Mouse (Mus musculus): Measurements from ENCODE around the gene Tmem158.
A peak's percentile ranks its signal among the peaks of the same experiment; 100 is the strongest.

Tmem158 gene

GRCm38 (mm10) chr9:123260611-123261021 is at the start of gene Tmem158:
Gene Tmem158, minus strand, starts transcription at chr9:123260764.
- DNase-seq (ENCODE audit: low spot score in 2 of 2), result peak; percentile 56 to 58

GRCm38 (mm10) chr9:123309685-123310365 is 49.3 kb upstream of the Tmem158 start:
- DNase-seq (ENCODE audit: low spot score in 2 of 2), result no peak

GRCm38 (mm10) chr9:123309073-123309472 is 48.5 kb upstream of the Tmem158 start:
- DNase-seq (ENCODE audit: low spot score in 2 of 2), result no peak

- no peak for DNase-seq (ENCODE audit: low spot score in 2 of 2)
These were observed 44.4 kb upstream of the Tmem158 start for GRCm38 (mm10) chr9:123304917-123305316.

- no peak for DNase-seq (ENCODE audit: low spot score in 2 of 2)
These were observed 43.4 kb upstream of the Tmem158 start for GRCm38 (mm10) chr9:123303952-123304351.

- DNase-seq (ENCODE audit: low spot score in 2 of 2), result no peak
These were observed 42.3 kb upstream of the Tmem158 start for GRCm38 (mm10) chr9:123302759-123303313.

GRCm38 (mm10) chr9:123297862-123298261 is 37.3 kb upstream of the Tmem158 start:
- no peak for DNase-seq (ENCODE audit: low spot score in 2 of 2)

- no peak for DNase-seq (ENCODE audit: low spot score in 2 of 2)
These were observed 35.7 kb upstream of the Tmem158 start for GRCm38 (mm10) chr9:123296229-123296628.

GRCm38 (mm10) chr9:123294581-123294980 is 34.0 kb upstream of the Tmem158 start:
- DNase-seq (ENCODE audit: low spot score in 2 of 2), result no peak

- no peak for DNase-seq (ENCODE audit: low spot score in 2 of 2)
These were observed 27.8 kb upstream of the Tmem158 start for GRCm38 (mm10) chr9:123288378-123288777.

- peak in 1 of 2 experiments; percentile 12 for DNase-seq (ENCODE audit: low spot score in 2 of 2)
These were observed 25.1 kb upstream of the Tmem158 start for GRCm38 (mm10) chr9:123285623-123286022.

- no peak for DNase-seq (ENCODE audit: low spot score in 2 of 2)
These were observed 20.2 kb upstream of the Tmem158 start for GRCm38 (mm10) chr9:123280775-123281174.

- DNase-seq (ENCODE audit: low spot score in 2 of 2), result no peak
These were observed 17.4 kb upstream of the Tmem158 start for GRCm38 (mm10) chr9:123278003-123278402.

GRCm38 (mm10) chr9:123275373-123275772 is 14.8 kb upstream of the Tmem158 start:
- DNase-seq (ENCODE audit: low spot score in 2 of 2), result no peak

- DNase-seq (ENCODE audit: low spot score in 2 of 2), result no peak
These were observed 14.1 kb upstream of the Tmem158 start for GRCm38 (mm10) chr9:123274674-123275073.

GRCm38 (mm10) chr9:123273876-123274275 is 13.3 kb upstream of the Tmem158 start:
- no peak for DNase-seq (ENCODE audit: low spot score in 2 of 2)

GRCm38 (mm10) chr9:123271552-123271951 is 11.0 kb upstream of the Tmem158 start:
- no peak for DNase-seq (ENCODE audit: low spot score in 2 of 2)

- DNase-seq (ENCODE audit: low spot score in 2 of 2), result no peak
These were observed 9.5 kb upstream of the Tmem158 start for GRCm38 (mm10) chr9:123269906-123270558.

GRCm38 (mm10) chr9:123259896-123260610 is 511 bp downstream of the Tmem158 start:
- DNase-seq (ENCODE audit: low spot score in 2 of 2), result peak; percentile 9 to 61

- DNase-seq (ENCODE audit: low spot score in 2 of 2), result peak in 1 of 2 experiments; percentile 67
These were observed 1.1 kb downstream of the Tmem158 start for GRCm38 (mm10) chr9:123259461-123259895.

- DNase-seq (ENCODE audit: low spot score in 2 of 2), result no peak
These were observed 1.8 kb downstream of the Tmem158 start for GRCm38 (mm10) chr9:123258796-123259195.

- DNase-seq (ENCODE audit: low spot score in 2 of 2), result no peak
These were observed 4.8 kb downstream of the Tmem158 start for GRCm38 (mm10) chr9:123255736-123256135.
